Mouse (Mus musculus) T-helper 2 cell (primary cell): ENCODE measurements at regions not wholly inside any gene's neighbourhood (a gene's known extent, or its start where the extent isn't known, plus 50 kb on each side); places are given as distances from the start of the nearest gene placed in this dataset.

Experiments
- in situ Hi-C: fragments of 300-600 bp; cut with MboI, MseI; formaldehyde crosslinking; loops from one replicate; pipeline ENCODE4 v1.15.1; 2025; ENCODE audit warnings: high pct_unique_total_duplicates

- in situ Hi-C loops: no loop called here
These were observed 144.5 kb downstream of the Rab28 start for GRCm38 (mm10) chr5:41563441-41563840.

- in situ Hi-C loops: no loop called here
These were observed 145.7 kb downstream of the Rab28 start for GRCm38 (mm10) chr5:41562299-41562698.

GRCm38 (mm10) chr5:41556700-41557309 lies 151.2 kb downstream of the Rab28 start:
- in situ Hi-C loops: loop anchor here (10.0 kb wide), 1 partner anchor 1768 kb away; no protein-coding TSS in a partner anchor

- in situ Hi-C loops: loop anchor here (10.0 kb wide), 1 partner anchor 1770 kb away; no protein-coding TSS in a partner anchor
These were observed 153.6 kb downstream of the Rab28 start for GRCm38 (mm10) chr5:41554312-41554711.

GRCm38 (mm10) chr5:41550063-41550462 lies 157.9 kb downstream of the Rab28 start:
- in situ Hi-C loops: loop anchor here (10.0 kb wide), 1 partner anchor 1775 kb away; no protein-coding TSS in a partner anchor

- in situ Hi-C loops: loop anchor here (10.0 to 25.0 kb wide), 3 partner anchors 702 to 1615 kb away; no protein-coding TSS in a partner anchor
These were observed 161.0 kb downstream of the Rab28 start for GRCm38 (mm10) chr5:41546909-41547308.

GRCm38 (mm10) chr5:41540789-41541188 lies 167.2 kb downstream of the Rab28 start:
- in situ Hi-C loops: loop anchor here (10.0 to 25.0 kb wide), 3 partner anchors 696 to 1622 kb away; no protein-coding TSS in a partner anchor

GRCm38 (mm10) chr5:41534598-41534997 lies 173.4 kb downstream of the Rab28 start:
- in situ Hi-C loops: loop anchor here (25.0 kb wide), 1 partner anchor 1628 kb away; no protein-coding TSS in a partner anchor
